Mouse (Mus musculus) inflammation-experienced regulatory T-cells, adult 6 months (primary cell): Measurements from ENCODE around the gene Ak5. TPM values are rescaled to one million over a fixed set of nuclear protein-coding genes. Genes with fewer than 3 reads are reported as not detected.

ENCODE experiments used
- ATAC-seq: one replicate; pipeline ENCODE4 v1.8.0; 2017
- polyA plus RNA-seq, 3 experiments: library from polyadenylated mRNA; unstranded; fragments of 100-300 nt; shearing (Covaris generic); gene quantifications; one replicate each; pipeline ENCODE4 v1.2.1; 2017

Gene Ak5
- polyA plus RNA-seq, 3 experiments from 2014 or later = 0.09 TPM; not detected in 2

GRCm38 (mm10) chr3:152428925-152429324, 239.2 kb downstream of the Ak5 start:
- no peak for ATAC-seq

Other genes with a start within 250 kb of the Ak5 start
- 10 to 100 TPM; 43.0 to 63.4 (median 56.5) TPM for gene Pigk, start 45.7 kb upstream of the Ak5 start, polyA plus RNA-seq